Mouse (Mus musculus) G1E (cell line): ENCODE data around the gene Brd3.

Experiments used
- CTCF ChIP-seq: IDR thresholded peaks from 2 replicates; pipeline ENCODE4 v1.5.1; 2012; ENCODE audit warnings: low read depth, low read length, inconsistent platforms, mixed read lengths
- GATA1 ChIP-seq: IDR thresholded peaks from 2 replicates; pipeline ENCODE4 v1.6.1; 2012; ENCODE audit warnings: borderline replicate concordance, low read length, inconsistent platforms, mixed read lengths
- POLR2AphosphoS5 ChIP-seq: IDR thresholded peaks from 2 replicates; pipeline ENCODE4 v1.6.1; 2012; ENCODE audit warnings: low read depth, low read length, inconsistent platforms; ENCODE audit not compliant: insufficient replicate concordance
- TAL1 ChIP-seq: conservative IDR thresholded peaks from 2 replicates; pipeline ENCODE4 v1.6.1; 2012; ENCODE audit warnings: low read depth, low read length, inconsistent platforms, mixed read lengths

GRCm38 (mm10) chr2:27539336-27539735 lies 31.9 kb upstream of the Brd3 start:
- TF ChIP-seq GATA1, result no peak
- no peak for TF ChIP-seq CTCF
- TF ChIP-seq TAL1, result no peak
- no peak for TF ChIP-seq POLR2AphosphoS5
